Mouse (Mus musculus): ENCODE measurements around the gene Klhl5. TPM values are rescaled to one million over a fixed set of nuclear protein-coding genes. Genes with fewer than 3 reads are reported as not detected.

Gene Klhl5
- polyA plus RNA-seq, 1 experiment from 2014 or later = 15.4 TPM

GRCm38 (mm10) chr5:65151276-65151675 is 43.9 kb downstream of the Klhl5 start:
- no peak overlapping the region for H3K4me3 ChIP-seq (replicated peaks)
- H3K4me2 ChIP-seq = no peak overlapping the region
- no peak for ATAC-seq (ENCODE audit: insufficient read depth, low FRiP score, low read depth)
- no peaks in the 10 kb centered on the region for H3K4me1 ChIP-seq
- H3K27ac ChIP-seq = no peak overlapping the region
- no peaks in the 10 kb centered on the region for H3K36me3 ChIP-seq
- no peaks in the 10 kb centered on the region for H3K27me3 ChIP-seq (replicated peaks)
- H3K9me3 ChIP-seq = no peaks in the 10 kb centered on the region
- WGBS = 82% methylated on average over 3 of the region's 3 CpGs
- H3K9ac ChIP-seq = no peak overlapping the region

- Histone ChIP-seq H3K4me2 (no peak overlapping the region), H3K4me1 (no peaks in the 10 kb centered on the region), H3K9ac (no peak overlapping the region), H3K27ac (no peak overlapping the region), H3K36me3 (no peaks in the 10 kb centered on the region), H3K27me3 (replicated peaks) (no peaks in the 10 kb centered on the region), H3K4me3 (replicated peaks) (no peak overlapping the region), H3K9me3 (no peaks in the 10 kb centered on the region)
- no peak for ATAC-seq (ENCODE audit: insufficient read depth, low FRiP score, low read depth)
- 72% methylated on average over 5 of the region's 5 CpGs for WGBS
Measured at GRCm38 (mm10) chr5:65151767-65152166, 44.4 kb downstream of the Klhl5 start.

GRCm38 (mm10) chr5:65154287-65154686 is 46.9 kb downstream of the Klhl5 start:
- no peak overlapping the region for H3K4me2 ChIP-seq
- no peaks in the 10 kb centered on the region for H3K27me3 ChIP-seq (replicated peaks)
- 73% methylated on average over 6 of the region's 6 CpGs for WGBS
- H3K27ac ChIP-seq = no peak overlapping the region
- H3K36me3 ChIP-seq = no peaks in the 10 kb centered on the region
- no peaks in the 10 kb centered on the region for H3K4me1 ChIP-seq
- no peak for ATAC-seq (ENCODE audit: insufficient read depth, low FRiP score, low read depth)
- no peak overlapping the region for H3K9ac ChIP-seq
- H3K9me3 ChIP-seq = no peaks in the 10 kb centered on the region
- no peak overlapping the region for H3K4me3 ChIP-seq (replicated peaks)

- no peaks in the 10 kb centered on the region for H3K27me3 ChIP-seq (replicated peaks)
- 76% methylated on average over 2 of the region's 2 CpGs for WGBS
- no peak for ATAC-seq (ENCODE audit: insufficient read depth, low FRiP score, low read depth)
Measured at GRCm38 (mm10) chr5:65156853-65157252, 49.5 kb downstream of the Klhl5 start.

GRCm38 (mm10) chr5:65157412-65158381 is 50.4 kb downstream of the Klhl5 start:
- 55% methylated on average over 22 of the region's 22 CpGs for WGBS
- no peaks in the 10 kb centered on the region for H3K9me3 ChIP-seq
- H3K36me3 ChIP-seq = no peaks in the 10 kb centered on the region
- no peak overlapping the region for H3K9ac ChIP-seq
- peak; percentile 56; the same call in 1 of the 2 replicates for ATAC-seq (ENCODE audit: insufficient read depth, low FRiP score, low read depth)
- H3K4me2 ChIP-seq = peak overlapping the region; percentile 5; the same call in 1 of the 2 replicates
- H3K27ac ChIP-seq = no peak overlapping the region; the same call in 1 of the 2 replicates
- H3K4me1 ChIP-seq = no peaks in the 10 kb centered on the region
- no peak overlapping the region for H3K4me3 ChIP-seq (replicated peaks)
- no peaks in the 10 kb centered on the region for H3K27me3 ChIP-seq (replicated peaks)

More at GRCm38 (mm10) chr5:65156853-65157252, 49.5 kb downstream of the Klhl5 start:
- H3K4me3 ChIP-seq (replicated peaks) = no peak overlapping the region
- H3K4me2 ChIP-seq = no peak overlapping the region
- H3K36me3 ChIP-seq = no peaks in the 10 kb centered on the region
- H3K9ac ChIP-seq = no peak overlapping the region
- H3K9me3 ChIP-seq = no peaks in the 10 kb centered on the region
- no peaks in the 10 kb centered on the region for H3K4me1 ChIP-seq
- no peak overlapping the region for H3K27ac ChIP-seq

- H3K27me3 ChIP-seq (replicated peaks) = no peaks in the 10 kb centered on the region
- WGBS = 88% methylated on average over 20 of the region's 20 CpGs
- H3K27ac ChIP-seq = no peak overlapping the region
- peaks cover 7% of the 10 kb centered on the region; the same call in 1 of the 2 replicates for H3K4me1 ChIP-seq
- no peak overlapping the region for H3K4me3 ChIP-seq (replicated peaks)
- no peaks in the 10 kb centered on the region for H3K9me3 ChIP-seq
- H3K36me3 ChIP-seq = no peaks in the 10 kb centered on the region
- H3K9ac ChIP-seq = no peak overlapping the region
- no peak overlapping the region for H3K4me2 ChIP-seq
- ATAC-seq (ENCODE audit: insufficient read depth, low FRiP score, low read depth) = no peak
Measured at GRCm38 (mm10) chr5:65158696-65159305, 51.5 kb downstream of the Klhl5 start.

GRCm38 (mm10) chr5:65163001-65163400 is 55.7 kb downstream of the Klhl5 start:
- Histone ChIP-seq H3K27ac (no peak overlapping the region), H3K4me2 (no peak overlapping the region), H3K36me3 (no peaks in the 10 kb centered on the region), H3K4me3 (replicated peaks) (no peak overlapping the region), H3K9me3 (no peaks in the 10 kb centered on the region), H3K4me1 (peaks cover 7% of the 10 kb centered on the region; the same call in 1 of the 2 replicates), H3K9ac (no peak overlapping the region), H3K27me3 (replicated peaks) (no peaks in the 10 kb centered on the region)
- ATAC-seq (ENCODE audit: insufficient read depth, low FRiP score, low read depth) = no peak
- 59% methylated on average over 5 of the region's 5 CpGs for WGBS

GRCm38 (mm10) chr5:65163489-65164092 is 56.3 kb downstream of the Klhl5 start:
- no peak for ATAC-seq (ENCODE audit: insufficient read depth, low FRiP score, low read depth)
- H3K4me1 ChIP-seq = peaks cover 7% of the 10 kb centered on the region; the same call in 1 of the 2 replicates

GRCm38 (mm10) chr5:65170206-65170605 is 62.9 kb downstream of the Klhl5 start:
- no peak overlapping the region for H3K9ac ChIP-seq
- no peak for ATAC-seq (ENCODE audit: insufficient read depth, low FRiP score, low read depth)
- H3K27me3 ChIP-seq (replicated peaks) = no peaks in the 10 kb centered on the region
- H3K4me2 ChIP-seq = no peak overlapping the region
- H3K27ac ChIP-seq = no peak overlapping the region
- H3K4me3 ChIP-seq (replicated peaks) = no peak overlapping the region
- no peaks in the 10 kb centered on the region for H3K36me3 ChIP-seq
- peaks cover 6% of the 10 kb centered on the region; the same call in 1 of the 2 replicates for H3K4me1 ChIP-seq
- WGBS = 87% methylated on average over 9 of the region's 9 CpGs
- H3K9me3 ChIP-seq = no peaks in the 10 kb centered on the region

More at GRCm38 (mm10) chr5:65163489-65164092, 56.3 kb downstream of the Klhl5 start:
- H3K27me3 ChIP-seq (replicated peaks) = no peaks in the 10 kb centered on the region
- H3K4me3 ChIP-seq (replicated peaks) = no peak overlapping the region
- H3K4me2 ChIP-seq = no peak overlapping the region
- no peaks in the 10 kb centered on the region for H3K36me3 ChIP-seq
- no peak overlapping the region for H3K9ac ChIP-seq
- WGBS = 68% methylated on average over 17 of the region's 17 CpGs
- H3K9me3 ChIP-seq = no peaks in the 10 kb centered on the region
- no peak overlapping the region for H3K27ac ChIP-seq

- 60% methylated on average over 26 of the region's 26 CpGs for WGBS
- Histone ChIP-seq H3K4me3 (replicated peaks) (no peak overlapping the region), H3K4me1 (peaks cover 12% of the 10 kb centered on the region; the same call in 1 of the 2 replicates), H3K9me3 (no peaks in the 10 kb centered on the region), H3K36me3 (no peaks in the 10 kb centered on the region), H3K9ac (no peak overlapping the region), H3K27ac (no peak overlapping the region), H3K27me3 (replicated peaks) (no peaks in the 10 kb centered on the region), H3K4me2 (peak overlapping the region; percentile 33)
- ATAC-seq (ENCODE audit: insufficient read depth, low FRiP score, low read depth) = no peak
Measured at GRCm38 (mm10) chr5:65175035-65175917, 67.9 kb downstream of the Klhl5 start.

GRCm38 (mm10) chr5:65175918-65176484 is 68.7 kb downstream of the Klhl5 start:
- H3K4me3 ChIP-seq (replicated peaks) = no peak overlapping the region
- WGBS = 60% methylated on average over 13 of the region's 13 CpGs
- peaks cover 12% of the 10 kb centered on the region; the same call in 1 of the 2 replicates for H3K4me1 ChIP-seq
- H3K4me2 ChIP-seq = peak overlapping the region; percentile 33
- no peak overlapping the region for H3K9ac ChIP-seq
- no peak for ATAC-seq (ENCODE audit: insufficient read depth, low FRiP score, low read depth)
- H3K27me3 ChIP-seq (replicated peaks) = no peaks in the 10 kb centered on the region
- H3K36me3 ChIP-seq = no peaks in the 10 kb centered on the region
- no peaks in the 10 kb centered on the region for H3K9me3 ChIP-seq
- no peak overlapping the region for H3K27ac ChIP-seq

Data from stomach, embryonic 15.5 days (tissue).